Mouse (Mus musculus) bone marrow, adult 2 months (tissue): ENCODE measurements at regions not wholly inside any gene's neighbourhood (a gene's known extent, or its start where the extent isn't known, plus 50 kb on each side); places are given as distances from the start of the nearest gene placed in this dataset.

Source experiments
- CTCF ChIP-seq: fragments of 200-500 bp; IDR thresholded peaks from 2 replicates; pipeline ENCODE4 v1.5.1; 2011; ENCODE audit warnings: low read length, control low read depth; ENCODE audit not compliant: control insufficient read depth, insufficient read depth
- POLR2A ChIP-seq: fragments of 200-500 bp; IDR thresholded peaks from 2 replicates; pipeline ENCODE4 v1.6.1; 2011; ENCODE audit warnings: low read depth, mild to moderate bottlenecking, control low read depth, low read length, borderline replicate concordance; ENCODE audit not compliant: control insufficient read depth

DNA sequence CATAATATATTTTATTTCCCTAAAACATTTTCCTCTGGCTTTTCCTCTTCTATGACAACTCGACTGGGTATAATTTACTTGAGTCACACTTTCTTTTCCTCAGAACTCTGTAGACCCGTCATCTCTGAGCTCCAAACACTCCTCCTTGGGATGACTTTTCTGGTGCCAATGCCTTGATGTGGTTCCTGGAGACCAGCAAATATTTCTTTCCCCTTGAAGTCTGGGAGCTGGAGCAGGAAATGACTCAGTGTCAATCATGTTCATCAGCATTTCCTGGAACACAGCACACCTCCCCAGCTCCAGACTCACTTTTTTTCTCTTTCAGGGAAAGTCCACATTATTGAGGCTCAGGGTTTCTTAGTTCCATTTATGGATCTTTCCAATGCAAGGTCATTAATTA, 197.3 kb upstream of the Irx3 start:
- TF ChIP-seq CTCF = no peak
- no peak for TF ChIP-seq POLR2A
